Mouse (Mus musculus): ENCODE measurements at regions not wholly inside any gene's neighbourhood (a gene's known extent, or its start where the extent isn't known, plus 50 kb on each side); places are given as distances from the start of the nearest gene placed in this dataset.

- WGBS = 82% methylated on average over 1 of the region's 1 CpGs
Measured at GRCm38 (mm10) chr3:15139550-15139949, 192.6 kb downstream of the Gm9733 start.

GRCm38 (mm10) chr3:15153710-15154109 lies 178.4 kb downstream of the Gm9733 start:
- no peaks in the 10 kb centered on the region for H3K4me1 ChIP-seq (ENCODE audit: control insufficient read depth, insufficient read depth, insufficient read length, low read length)
- H3K36me3 ChIP-seq (ENCODE audit: control insufficient read depth, insufficient read depth, low read length) = no peaks in the 10 kb centered on the region
- no peak for TF ChIP-seq CTCF (IDR thresholded peaks at IDR 0.05; ENCODE audit: extremely low read depth, insufficient read length, insufficient replicate concordance, low read depth, low read length)
- no peak for TF ChIP-seq POLR2A (IDR thresholded peaks at IDR 0.05; ENCODE audit: low read depth, low read length)
- no peak overlapping the region for H3K27ac ChIP-seq (ENCODE audit: insufficient read depth, low read depth, low read length)
- H3K27me3 ChIP-seq (ENCODE audit: control insufficient read depth, insufficient read depth, low read length) = no peaks in the 10 kb centered on the region
- WGBS = 51% methylated on average over 1 of the region's 1 CpGs
- no peak overlapping the region for H3K4me3 ChIP-seq (ENCODE audit: low read depth, low read length)

More at GRCm38 (mm10) chr3:15139550-15139949, 192.6 kb downstream of the Gm9733 start:
- H3K36me3 ChIP-seq (ENCODE audit: control insufficient read depth, insufficient read depth, low read length) = no peaks in the 10 kb centered on the region
- no peaks in the 10 kb centered on the region for H3K27me3 ChIP-seq (ENCODE audit: control insufficient read depth, insufficient read depth, low read length)
- TF ChIP-seq POLR2A (IDR thresholded peaks at IDR 0.05; ENCODE audit: low read depth, low read length) (no peak), CTCF (IDR thresholded peaks at IDR 0.05; ENCODE audit: extremely low read depth, insufficient read length, insufficient replicate concordance, low read depth, low read length) (no peak)
- no peak overlapping the region for H3K4me3 ChIP-seq (ENCODE audit: low read depth, low read length)
- H3K27ac ChIP-seq (ENCODE audit: insufficient read depth, low read depth, low read length) = no peak overlapping the region
- no peaks in the 10 kb centered on the region for H3K4me1 ChIP-seq (ENCODE audit: control insufficient read depth, insufficient read depth, insufficient read length, low read length)

GRCm38 (mm10) chr3:15154153-15154552 lies 177.9 kb downstream of the Gm9733 start:
- Histone ChIP-seq H3K4me3 (ENCODE audit: low read depth, low read length) (no peak overlapping the region), H3K4me1 (ENCODE audit: control insufficient read depth, insufficient read depth, insufficient read length, low read length) (no peaks in the 10 kb centered on the region), H3K36me3 (ENCODE audit: control insufficient read depth, insufficient read depth, low read length) (no peaks in the 10 kb centered on the region), H3K27me3 (ENCODE audit: control insufficient read depth, insufficient read depth, low read length) (no peaks in the 10 kb centered on the region), H3K27ac (ENCODE audit: insufficient read depth, low read depth, low read length) (no peak overlapping the region)
- TF ChIP-seq POLR2A (IDR thresholded peaks at IDR 0.05; ENCODE audit: low read depth, low read length) (no peak), CTCF (IDR thresholded peaks at IDR 0.05; ENCODE audit: extremely low read depth, insufficient read length, insufficient replicate concordance, low read depth, low read length) (no peak)
- 82% methylated on average over 3 of the region's 3 CpGs for WGBS

- no peaks in the 10 kb centered on the region for H3K36me3 ChIP-seq (ENCODE audit: control insufficient read depth, insufficient read depth, low read length)
- H3K4me3 ChIP-seq (ENCODE audit: low read depth, low read length) = no peak overlapping the region
- TF ChIP-seq POLR2A (IDR thresholded peaks at IDR 0.05; ENCODE audit: low read depth, low read length) = no peak
- H3K4me1 ChIP-seq (ENCODE audit: control insufficient read depth, insufficient read depth, insufficient read length, low read length) = no peaks in the 10 kb centered on the region
- WGBS = 81% methylated on average over 4 of the region's 4 CpGs
- no peak overlapping the region for H3K27ac ChIP-seq (ENCODE audit: insufficient read depth, low read depth, low read length)
- H3K27me3 ChIP-seq (ENCODE audit: control insufficient read depth, insufficient read depth, low read length) = no peaks in the 10 kb centered on the region
Measured at GRCm38 (mm10) chr3:15156681-15157080, 175.4 kb downstream of the Gm9733 start.

- Histone ChIP-seq H3K27ac (ENCODE audit: insufficient read depth, low read depth, low read length) (no peak overlapping the region), H3K4me3 (ENCODE audit: low read depth, low read length) (no peak overlapping the region), H3K36me3 (ENCODE audit: control insufficient read depth, insufficient read depth, low read length) (no peaks in the 10 kb centered on the region), H3K27me3 (ENCODE audit: control insufficient read depth, insufficient read depth, low read length) (no peaks in the 10 kb centered on the region), H3K4me1 (ENCODE audit: control insufficient read depth, insufficient read depth, insufficient read length, low read length) (no peaks in the 10 kb centered on the region)
- 41% methylated on average over 1 of the region's 1 CpGs for WGBS
- TF ChIP-seq CTCF (IDR thresholded peaks at IDR 0.05; ENCODE audit: extremely low read depth, insufficient read length, insufficient replicate concordance, low read depth, low read length) (no peak), POLR2A (IDR thresholded peaks at IDR 0.05; ENCODE audit: low read depth, low read length) (no peak)
Measured at GRCm38 (mm10) chr3:15157842-15158241, 174.3 kb downstream of the Gm9733 start.

- Histone ChIP-seq H3K4me3 (ENCODE audit: low read depth, low read length) (no peak overlapping the region), H3K4me1 (ENCODE audit: control insufficient read depth, insufficient read depth, insufficient read length, low read length) (no peaks in the 10 kb centered on the region), H3K36me3 (ENCODE audit: control insufficient read depth, insufficient read depth, low read length) (no peaks in the 10 kb centered on the region), H3K27ac (ENCODE audit: insufficient read depth, low read depth, low read length) (no peak overlapping the region), H3K27me3 (ENCODE audit: control insufficient read depth, insufficient read depth, low read length) (no peaks in the 10 kb centered on the region)
- WGBS = 91% methylated on average over 8 of the region's 8 CpGs
- TF ChIP-seq POLR2A (IDR thresholded peaks at IDR 0.05; ENCODE audit: low read depth, low read length) = no peak
- no peak for TF ChIP-seq CTCF (IDR thresholded peaks at IDR 0.05; ENCODE audit: extremely low read depth, insufficient read length, insufficient replicate concordance, low read depth, low read length)
Measured at GRCm38 (mm10) chr3:15158926-15159325, 173.2 kb downstream of the Gm9733 start.

- Histone ChIP-seq H3K27me3 (ENCODE audit: control insufficient read depth, insufficient read depth, low read length) (no peaks in the 10 kb centered on the region), H3K4me1 (ENCODE audit: control insufficient read depth, insufficient read depth, insufficient read length, low read length) (no peaks in the 10 kb centered on the region), H3K36me3 (ENCODE audit: control insufficient read depth, insufficient read depth, low read length) (no peaks in the 10 kb centered on the region), H3K27ac (ENCODE audit: insufficient read depth, low read depth, low read length) (no peak overlapping the region), H3K4me3 (ENCODE audit: low read depth, low read length) (no peak overlapping the region)
- 86% methylated on average over 8 of the region's 8 CpGs for WGBS
- TF ChIP-seq POLR2A (IDR thresholded peaks at IDR 0.05; ENCODE audit: low read depth, low read length) (no peak), CTCF (IDR thresholded peaks at IDR 0.05; ENCODE audit: extremely low read depth, insufficient read length, insufficient replicate concordance, low read depth, low read length) (no peak)
Measured at GRCm38 (mm10) chr3:15159965-15160714, 172.0 kb downstream of the Gm9733 start.

Measured in small intestine, adult 2 months (tissue).